Mouse (Mus musculus) embryonic facial prominence, embryonic 13.5 days (tissue): ENCODE results near the gene Supt20. TPM values are rescaled to one million over a fixed set of nuclear protein-coding genes. Genes with fewer than 3 reads are reported as not detected.

ENCODE experiments used
- ATAC-seq: fragments of 200-750 bp; cut with Nextera tagmentation; 2 replicates; pipeline ENCODE4 v1.8.0; 2017; ENCODE audit warnings: low read depth; ENCODE audit not compliant: insufficient number of reproducible peaks, insufficient read depth, low FRiP score, low TSS enrichment
- H3K27ac ChIP-seq: fragments of 300-500 bp; sonication (generic); 2 replicates; pipeline ENCODE4 v1.5.1; 2015; ENCODE audit warnings: moderate library complexity, mild to moderate bottlenecking, inconsistent platforms
- H3K27me3 ChIP-seq: fragments of 300-500 bp; sonication (generic); 2 replicates; pipeline ENCODE4 v1.6.1; 2015; ENCODE audit warnings: mild to moderate bottlenecking, inconsistent platforms
- H3K36me3 ChIP-seq: fragments of 300-500 bp; sonication (generic); 2 replicates; pipeline ENCODE4 v1.6.1; 2015; ENCODE audit warnings: mild to moderate bottlenecking, inconsistent platforms
- H3K4me1 ChIP-seq: fragments of 300-500 bp; sonication (generic); 2 replicates; pipeline ENCODE4 v1.6.1; 2015; ENCODE audit warnings: inconsistent platforms
- H3K4me2 ChIP-seq: fragments of 300-500 bp; sonication (generic); 2 replicates; pipeline ENCODE4 v1.6.1; 2015; ENCODE audit warnings: moderate library complexity, mild to moderate bottlenecking, inconsistent platforms
- H3K4me3 ChIP-seq: fragments of 300-500 bp; sonication (generic); 2 replicates; pipeline ENCODE4 v1.5.1; 2015; ENCODE audit warnings: mild to moderate bottlenecking, inconsistent platforms
- H3K9ac ChIP-seq: fragments of 300-500 bp; sonication (generic); 2 replicates; pipeline ENCODE4 v1.6.1; 2015; ENCODE audit warnings: mild to moderate bottlenecking, inconsistent platforms
- H3K9me3 ChIP-seq: fragments of 300-500 bp; sonication (generic); 2 replicates; pipeline ENCODE4 v1.6.1; 2016; ENCODE audit warnings: inconsistent platforms
- WGBS: fragments of 180-500 bp; shearing (Covaris S2); methylation state at CpG from one replicate; pipeline ENCODE4 v1.1.7; 2015; ENCODE audit warnings: mixed read lengths; 5-methylcytosine and 5-hydroxymethylcytosine counted together
- polyA plus RNA-seq: library from polyadenylated mRNA; unstranded; fragments of >200 nt; fragmentation: Nextera tagmentation; extraction: Ambion mirVana; gene quantifications from 2 replicates; pipeline ENCODE4 v1.2.1, GENCODE M21; 2015

Supt20 gene
- polyA plus RNA-seq, 1 experiment from 2014 or later, result 128 TPM

GRCm38 (mm10) chr3:54708972-54709371, 16.4 kb downstream of the Supt20 start:
- H3K36me3 ChIP-seq, result peaks cover 81% of the 10 kb centered on the region
- WGBS, result 90% methylated on average over 9 of the region's 9 CpGs

GRCm38 (mm10) chr3:54714253-54714652, 21.6 kb downstream of the Supt20 start, which contains the start of gene Gm21958:
Gene Gm21958 (minus strand): TSS chr3:54714353.
- no peaks in the 10 kb centered on the region for H3K9me3 ChIP-seq
- 93% methylated on average over 6 of the region's 6 CpGs for WGBS
- no peak within 1 kb of the TSS for H3K4me3 ChIP-seq
- no peak within 1 kb of the TSS for H3K4me2 ChIP-seq
- no peak within 1 kb of the TSS for H3K9ac ChIP-seq
- no peak for ATAC-seq
- no peak within 1 kb of the TSS for H3K27ac ChIP-seq
- H3K36me3 ChIP-seq, result peaks cover 77% of the 10 kb centered on the region
- no peaks in the 10 kb centered on the region for H3K27me3 ChIP-seq
- H3K4me1 ChIP-seq, result no peaks in the 10 kb centered on the region

More at GRCm38 (mm10) chr3:54708972-54709371, 16.4 kb downstream of the Supt20 start:
- no peak for ATAC-seq
- no peak overlapping the region for H3K4me3 ChIP-seq
- H3K27me3 ChIP-seq, result no peaks in the 10 kb centered on the region
- H3K4me1 ChIP-seq, result no peaks in the 10 kb centered on the region
- no peaks in the 10 kb centered on the region for H3K9me3 ChIP-seq
- H3K9ac ChIP-seq, result no peak overlapping the region
- no peak overlapping the region for H3K27ac ChIP-seq
- H3K4me2 ChIP-seq, result no peak overlapping the region

GRCm38 (mm10) chr3:54715461-54715860, 22.9 kb downstream of the Supt20 start:
- Histone ChIP-seq H3K9ac (no peak overlapping the region), H3K27ac (no peak overlapping the region), H3K36me3 (peaks cover 70% of the 10 kb centered on the region), H3K9me3 (no peaks in the 10 kb centered on the region), H3K4me2 (no peak overlapping the region), H3K27me3 (no peaks in the 10 kb centered on the region), H3K4me3 (no peak overlapping the region), H3K4me1 (no peaks in the 10 kb centered on the region)
- no peak for ATAC-seq
- WGBS, result 93% methylated on average over 6 of the region's 6 CpGs

- Histone ChIP-seq H3K36me3 (peaks cover 71% of the 10 kb centered on the region), H3K4me1 (no peaks in the 10 kb centered on the region), H3K27me3 (no peaks in the 10 kb centered on the region), H3K9ac (no peak overlapping the region), H3K4me3 (no peak overlapping the region), H3K27ac (no peak overlapping the region), H3K9me3 (no peaks in the 10 kb centered on the region), H3K4me2 (no peak overlapping the region)
- WGBS, result 85% methylated on average over 6 of the region's 6 CpGs
- no peak for ATAC-seq
These were observed 24.7 kb downstream of the Supt20 start for GRCm38 (mm10) chr3:54717348-54717747.

- Histone ChIP-seq H3K27me3 (no peaks in the 10 kb centered on the region), H3K27ac (no peak overlapping the region), H3K4me1 (no peaks in the 10 kb centered on the region), H3K9me3 (no peaks in the 10 kb centered on the region), H3K4me3 (no peak overlapping the region), H3K36me3 (peaks cover 81% of the 10 kb centered on the region), H3K9ac (no peak overlapping the region), H3K4me2 (no peak overlapping the region)
- no peak for ATAC-seq
- 63% methylated on average over 3 of the region's 3 CpGs for WGBS
These were observed 26.3 kb downstream of the Supt20 start for GRCm38 (mm10) chr3:54718947-54719346.

DNA sequence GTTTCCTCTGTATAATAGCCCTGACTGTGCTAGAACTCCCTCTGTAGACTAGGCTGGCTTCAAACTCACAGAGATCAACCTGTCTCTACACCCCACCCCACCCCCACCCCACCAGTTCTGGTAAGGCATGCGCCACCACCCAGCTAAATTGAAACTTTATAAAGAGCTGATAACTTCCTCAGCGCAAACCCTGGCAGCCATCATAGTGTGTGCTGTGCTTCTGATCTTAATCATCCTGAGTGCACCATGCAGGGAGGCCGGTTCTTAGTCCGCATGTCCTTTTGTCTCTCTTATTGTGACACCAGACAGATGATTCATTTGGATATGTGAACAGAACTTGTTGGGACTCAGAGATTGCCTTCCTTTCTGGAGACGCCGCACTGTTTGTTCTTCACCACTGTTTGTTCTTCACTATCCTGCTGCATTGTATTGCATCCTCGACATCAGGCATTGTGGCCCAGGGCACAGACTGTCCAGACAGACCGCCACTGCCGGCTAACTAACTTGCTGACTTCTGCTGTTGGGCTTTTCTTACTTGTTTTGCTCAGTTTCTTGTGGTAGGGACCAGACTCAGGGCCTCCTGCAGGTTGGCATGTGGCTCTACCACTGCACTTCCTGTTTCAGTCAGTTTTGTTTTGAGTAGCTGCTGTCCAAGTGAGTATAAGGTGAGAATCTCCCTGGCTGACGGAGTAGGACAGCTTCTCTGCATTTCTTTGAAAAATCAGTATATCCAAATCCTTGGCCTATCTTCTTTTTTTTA, 31.3 kb downstream of the Supt20 start:
- no peaks in the 10 kb centered on the region for H3K4me1 ChIP-seq
- no peak overlapping the region for H3K4me3 ChIP-seq
- H3K27me3 ChIP-seq, result no peaks in the 10 kb centered on the region
- H3K4me2 ChIP-seq, result no peak overlapping the region
- no peak for ATAC-seq
- peaks cover 75% of the 10 kb centered on the region for H3K36me3 ChIP-seq
- H3K27ac ChIP-seq, result no peak overlapping the region
- no peaks in the 10 kb centered on the region for H3K9me3 ChIP-seq
- 92% methylated on average over 10 of the region's 10 CpGs for whole genome bisulfite sequencing
- H3K9ac ChIP-seq, result no peak overlapping the region

- H3K4me1 ChIP-seq, result no peaks in the 10 kb centered on the region
- 84% methylated on average over 2 of the region's 2 CpGs for WGBS
- no peak overlapping the region for H3K27ac ChIP-seq
- ATAC-seq, result no peak
- no peaks in the 10 kb centered on the region for H3K27me3 ChIP-seq
- H3K9me3 ChIP-seq, result no peaks in the 10 kb centered on the region
- no peak overlapping the region for H3K4me3 ChIP-seq
- H3K9ac ChIP-seq, result no peak overlapping the region
- H3K36me3 ChIP-seq, result peaks cover 82% of the 10 kb centered on the region
- H3K4me2 ChIP-seq, result no peak overlapping the region
These were observed 32.7 kb downstream of the Supt20 start for GRCm38 (mm10) chr3:54725344-54725743.

DNA sequence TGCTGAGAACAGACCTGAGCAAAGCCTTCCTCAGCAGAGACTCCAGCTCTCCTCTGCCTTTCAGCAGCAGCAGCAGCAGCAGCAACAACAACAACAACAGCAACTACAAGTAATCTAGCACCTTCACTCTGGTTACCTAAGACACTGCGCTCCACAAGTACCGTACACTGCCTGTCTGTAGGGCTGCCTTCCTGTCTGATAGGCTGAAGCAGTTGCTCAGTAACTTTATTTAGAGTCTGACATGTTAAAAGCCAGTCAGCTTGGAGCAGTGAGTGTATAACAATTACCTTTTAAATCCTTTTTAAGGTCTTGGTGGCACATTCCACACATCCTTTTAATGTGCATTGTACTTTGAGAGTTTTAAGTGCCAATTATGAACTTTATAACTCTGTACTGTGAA, 35.0 kb downstream of the Supt20 start:
- ATAC-seq, result no peak
- Histone ChIP-seq H3K4me1 (0 out of 2 replicates have a peak, but pooled peaks cover under 1% of the 10 kb centered on the region), H3K36me3 (peaks cover 83% of the 10 kb centered on the region), H3K27me3 (no peaks in the 10 kb centered on the region), H3K9ac (no peak overlapping the region), H3K27ac (no peak overlapping the region), H3K4me3 (no peak overlapping the region), H3K9me3 (no peaks in the 10 kb centered on the region), H3K4me2 (no peak overlapping the region)
- WGBS, result 99% methylated on average over 2 of the region's 2 CpGs

GRCm38 (mm10) chr3:54728100-54728499, 35.5 kb downstream of the Supt20 start:
- H3K4me1 ChIP-seq, result peaks cover 6% of the 10 kb centered on the region
- 88% methylated on average over 6 of the region's 6 CpGs for WGBS
- ATAC-seq, result no peak
- H3K9me3 ChIP-seq, result no peaks in the 10 kb centered on the region
- H3K4me3 ChIP-seq, result no peak overlapping the region
- peaks cover 83% of the 10 kb centered on the region for H3K36me3 ChIP-seq
- no peak overlapping the region for H3K4me2 ChIP-seq
- H3K27me3 ChIP-seq, result no peaks in the 10 kb centered on the region
- no peak overlapping the region for H3K9ac ChIP-seq
- H3K27ac ChIP-seq, result no peak overlapping the region

- no peak overlapping the region for H3K4me2 ChIP-seq
- no peak overlapping the region for H3K4me3 ChIP-seq
- WGBS, result 76% methylated on average over 8 of the region's 8 CpGs
- no peak for ATAC-seq
- H3K9me3 ChIP-seq, result no peaks in the 10 kb centered on the region
- H3K27ac ChIP-seq, result no peak overlapping the region
- H3K4me1 ChIP-seq, result peaks cover 21% of the 10 kb centered on the region
- peaks cover 65% of the 10 kb centered on the region for H3K36me3 ChIP-seq
- no peak overlapping the region for H3K9ac ChIP-seq
- no peaks in the 10 kb centered on the region for H3K27me3 ChIP-seq
These were observed 39.1 kb downstream of the Supt20 start for GRCm38 (mm10) chr3:54731626-54732150.

GRCm38 (mm10) chr3:54732371-54732770, 39.8 kb downstream of the Supt20 start:
- WGBS, result 95% methylated on average over 4 of the region's 4 CpGs
- no peak overlapping the region for H3K4me3 ChIP-seq
- H3K27me3 ChIP-seq, result no peaks in the 10 kb centered on the region
- H3K4me1 ChIP-seq, result peaks cover 21% of the 10 kb centered on the region
- no peak overlapping the region for H3K27ac ChIP-seq
- no peak for ATAC-seq
- no peak overlapping the region for H3K9ac ChIP-seq
- no peaks in the 10 kb centered on the region for H3K9me3 ChIP-seq
- H3K36me3 ChIP-seq, result peaks cover 59% of the 10 kb centered on the region
- no peak overlapping the region for H3K4me2 ChIP-seq
